Mouse (Mus musculus) neural tube, embryonic 12.5 days (tissue): ENCODE measurements around the gene Olfr1404. TPM values are rescaled to one million over a fixed set of nuclear protein-coding genes. Genes with fewer than 3 reads are reported as not detected.

Source experiments
- polyA plus RNA-seq: library from polyadenylated mRNA; unstranded; fragments of >200 nt; fragmentation: Nextera tagmentation; extraction: Ambion mirVana; gene quantifications from 2 replicates; pipeline ENCODE4 v1.2.1, GENCODE M21; 2016

Gene Olfr1404
- polyA plus RNA-seq, 1 experiment from 2014 or later: not detected

Other genes with a start within 250 kb of the Olfr1404 start
- gene Olfr1408, start 75.0 kb upstream of the Olfr1404 start, polyA plus RNA-seq: not detected in 2 replicates
- not detected in 2 replicates for gene Olfr1406, start 21.8 kb upstream of the Olfr1404 start, polyA plus RNA-seq
- gene Olfr218, start 14.6 kb upstream of the Olfr1404 start, polyA plus RNA-seq: not detected in 2 replicates
- gene Fcer1a, start 14.8 kb downstream of the Olfr1404 start, polyA plus RNA-seq: not detected in 2 replicates
- not detected in 2 replicates for gene Olfr418, start 53.6 kb downstream of the Olfr1404 start, polyA plus RNA-seq
- not detected in 2 replicates for gene Mptx2, start 65.4 kb downstream of the Olfr1404 start, polyA plus RNA-seq
- 10.4 and 11.3 TPM in 2 replicates for gene Ackr1, start 121.4 kb downstream of the Olfr1404 start, polyA plus RNA-seq
- 3.8 and 4.5 TPM in 2 replicates for gene Aim2, start 138.5 kb downstream of the Olfr1404 start, polyA plus RNA-seq
- gene Cadm3, start 155.3 kb downstream of the Olfr1404 start, polyA plus RNA-seq: 36.0 and 41.8 TPM in 2 replicates